Mouse (Mus musculus): ENCODE results near the gene Rfx2. TPM values are rescaled to one million over a fixed set of nuclear protein-coding genes. Genes with fewer than 3 reads are reported as not detected.

Rfx2 gene
- total RNA-seq, 1 experiment from 2014 or later = 11.1 TPM

- ATAC-seq (ENCODE audit: extremely low read depth, insufficient number of reproducible peaks, low FRiP score, poor library complexity, severe bottlenecking) = no peak
These were observed 69.7 kb downstream of the Rfx2 start for GRCm38 (mm10) chr17:56761077-56761476.

GRCm38 (mm10) chr17:56759261-56759660, 71.6 kb downstream of the Rfx2 start:
- ATAC-seq (ENCODE audit: extremely low read depth, insufficient number of reproducible peaks, low FRiP score, poor library complexity, severe bottlenecking) = no peak

- ATAC-seq (ENCODE audit: extremely low read depth, insufficient number of reproducible peaks, low FRiP score, poor library complexity, severe bottlenecking) = peak; percentile 39; the same call in 1 of the 2 replicates
These were observed 72.7 kb downstream of the Rfx2 start for GRCm38 (mm10) chr17:56758132-56758531.

GRCm38 (mm10) chr17:56757416-56758123, 73.2 kb downstream of the Rfx2 start, which contains the start of gene Nrtn:
Gene Nrtn (minus strand): TSS chr17:56757530.
- ATAC-seq (ENCODE audit: extremely low read depth, insufficient number of reproducible peaks, low FRiP score, poor library complexity, severe bottlenecking) = no peak

- ATAC-seq (ENCODE audit: extremely low read depth, insufficient number of reproducible peaks, low FRiP score, poor library complexity, severe bottlenecking) = no peak
These were observed 74.0 kb downstream of the Rfx2 start for GRCm38 (mm10) chr17:56756703-56757399.

GRCm38 (mm10) chr17:56754271-56755185, 76.3 kb downstream of the Rfx2 start:
- ATAC-seq (ENCODE audit: extremely low read depth, insufficient number of reproducible peaks, low FRiP score, poor library complexity, severe bottlenecking) = no peak

GRCm38 (mm10) chr17:56753452-56753851, 77.4 kb downstream of the Rfx2 start:
- ATAC-seq (ENCODE audit: extremely low read depth, insufficient number of reproducible peaks, low FRiP score, poor library complexity, severe bottlenecking) = no peak

- no peak for ATAC-seq (ENCODE audit: extremely low read depth, insufficient number of reproducible peaks, low FRiP score, poor library complexity, severe bottlenecking)
These were observed 79.3 kb downstream of the Rfx2 start for GRCm38 (mm10) chr17:56751404-56752072.

GRCm38 (mm10) chr17:56744173-56744572, 86.6 kb downstream of the Rfx2 start:
- no peak for ATAC-seq (ENCODE audit: extremely low read depth, insufficient number of reproducible peaks, low FRiP score, poor library complexity, severe bottlenecking)

GRCm38 (mm10) chr17:56740788-56741160, 90.0 kb downstream of the Rfx2 start:
- no peak for ATAC-seq (ENCODE audit: extremely low read depth, insufficient number of reproducible peaks, low FRiP score, poor library complexity, severe bottlenecking)

GRCm38 (mm10) chr17:56740118-56740787, 90.6 kb downstream of the Rfx2 start:
- ATAC-seq (ENCODE audit: extremely low read depth, insufficient number of reproducible peaks, low FRiP score, poor library complexity, severe bottlenecking) = no peak

GRCm38 (mm10) chr17:56738221-56738620, 92.6 kb downstream of the Rfx2 start:
- ATAC-seq (ENCODE audit: extremely low read depth, insufficient number of reproducible peaks, low FRiP score, poor library complexity, severe bottlenecking) = no peak

- ATAC-seq (ENCODE audit: extremely low read depth, insufficient number of reproducible peaks, low FRiP score, poor library complexity, severe bottlenecking) = no peak
These were observed 94.3 kb downstream of the Rfx2 start for GRCm38 (mm10) chr17:56736534-56736933.

- ATAC-seq (ENCODE audit: extremely low read depth, insufficient number of reproducible peaks, low FRiP score, poor library complexity, severe bottlenecking) = no peak
These were observed 101.2 kb downstream of the Rfx2 start for GRCm38 (mm10) chr17:56729656-56730055.

- ATAC-seq (ENCODE audit: extremely low read depth, insufficient number of reproducible peaks, low FRiP score, poor library complexity, severe bottlenecking) = no peak
These were observed 101.7 kb downstream of the Rfx2 start for GRCm38 (mm10) chr17:56729151-56729550.

GRCm38 (mm10) chr17:56728117-56728516, 102.7 kb downstream of the Rfx2 start:
- ATAC-seq (ENCODE audit: extremely low read depth, insufficient number of reproducible peaks, low FRiP score, poor library complexity, severe bottlenecking) = no peak

GRCm38 (mm10) chr17:56727659-56728058, 103.2 kb downstream of the Rfx2 start:
- ATAC-seq (ENCODE audit: extremely low read depth, insufficient number of reproducible peaks, low FRiP score, poor library complexity, severe bottlenecking) = no peak

- ATAC-seq (ENCODE audit: extremely low read depth, insufficient number of reproducible peaks, low FRiP score, poor library complexity, severe bottlenecking) = no peak
These were observed 103.7 kb downstream of the Rfx2 start for GRCm38 (mm10) chr17:56727029-56727649.

Data from neutrophil, adult 5-6 weeks (primary cell).